Mouse (Mus musculus) G1E (cell line): Measurements from ENCODE around the gene Pdzd7.

Experiments
- CTCF ChIP-seq: IDR thresholded peaks from 2 replicates; pipeline ENCODE4 v1.5.1; 2012; ENCODE audit warnings: low read depth, low read length, inconsistent platforms, mixed read lengths
- GATA1 ChIP-seq: IDR thresholded peaks from 2 replicates; pipeline ENCODE4 v1.6.1; 2012; ENCODE audit warnings: borderline replicate concordance, low read length, inconsistent platforms, mixed read lengths
- POLR2AphosphoS5 ChIP-seq: IDR thresholded peaks from 2 replicates; pipeline ENCODE4 v1.6.1; 2012; ENCODE audit warnings: low read depth, low read length, inconsistent platforms; ENCODE audit not compliant: insufficient replicate concordance
- TAL1 ChIP-seq: conservative IDR thresholded peaks from 2 replicates; pipeline ENCODE4 v1.6.1; 2012; ENCODE audit warnings: low read depth, low read length, inconsistent platforms, mixed read lengths

GRCm38 (mm10) chr19:45032570-45033332 is 12.8 kb downstream of the Pdzd7 start:
- TF ChIP-seq TAL1 (no peak), CTCF (no peak), GATA1 (no peak), POLR2AphosphoS5 (no peak)
